Mouse (Mus musculus) cerebellum, adult 9-11 months (tissue): ENCODE measurements around the gene Olfr237-ps1.
"Not testable (repeated sequence)": the region's sequence is repeated elsewhere in the genome, so short reads cannot be mapped to it uniquely, and the experiment has no call there.

Experiments used
- DNase-seq: peaks from one replicate; pipeline ENCODE4 v3.0.0; 2022

The Olfr237-ps1 gene

DNA sequence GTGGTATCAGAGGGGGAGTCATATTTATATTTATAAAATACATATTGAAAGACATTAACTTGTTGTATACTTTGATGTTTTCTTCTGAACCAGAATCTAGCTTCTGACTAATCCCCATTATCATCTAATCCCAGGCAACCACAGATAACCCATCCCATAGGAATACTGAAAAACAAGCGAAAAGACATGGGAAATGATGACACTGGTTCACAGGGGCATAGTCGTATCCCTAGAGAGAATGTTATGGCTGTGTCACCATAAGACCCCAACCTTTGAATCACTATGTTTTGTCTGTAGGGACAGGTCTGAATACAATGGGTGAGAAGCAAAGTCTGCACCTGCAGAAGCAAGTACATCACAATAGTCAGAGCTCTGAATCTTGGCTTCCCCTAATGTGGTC is at the start of gene Olfr237-ps1:
Gene Olfr237-ps1, plus strand, starts transcription at position 301 of the 400 bp plus-strand sequence.
- DNase-seq, result not testable (repeated sequence)

GRCm38 (mm10) chr6:43106069-43106468 is 40.3 kb upstream of the Olfr237-ps1 start, which contains the start of gene Olfr441:
TSS of gene Olfr441 (plus strand) at chr6:43106369.
- DNase-seq, result not testable (repeated sequence)

GRCm38 (mm10) chr6:43159502-43159901 is 13.1 kb downstream of the Olfr237-ps1 start:
- peak; percentile 31 for DNase-seq

GRCm38 (mm10) chr6:43162982-43163381 is 16.6 kb downstream of the Olfr237-ps1 start, which contains the start of gene Olfr437:
TSS of gene Olfr437 (plus strand) at chr6:43163282.
- no peak for DNase-seq

GRCm38 (mm10) chr6:43167246-43167645 is 20.9 kb downstream of the Olfr237-ps1 start:
- peak; percentile 17 for DNase-seq

GRCm38 (mm10) chr6:43171840-43172239 is 25.5 kb downstream of the Olfr237-ps1 start, which contains the start of gene Olfr13:
TSS of gene Olfr13 (plus strand) at chr6:43172140.
- DNase-seq, result no peak

DNA sequence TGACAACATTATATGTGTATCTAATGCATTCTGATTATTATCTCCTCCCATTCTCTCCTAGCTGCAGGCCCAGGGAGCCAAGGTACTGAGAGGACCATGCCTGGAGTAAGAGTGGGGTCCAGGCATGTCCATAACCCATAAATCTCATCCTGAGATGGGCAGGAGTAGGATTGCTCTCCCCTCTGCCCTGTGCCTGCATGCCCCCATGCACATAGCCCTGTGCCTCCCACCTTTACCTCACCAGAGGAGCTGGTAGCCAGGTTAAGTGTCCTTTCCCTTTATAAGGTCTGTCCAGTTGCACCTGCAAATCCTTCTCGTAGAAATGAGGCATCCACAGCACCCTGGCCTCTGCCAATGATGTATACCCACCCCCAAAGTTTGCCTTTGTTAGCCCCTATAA is 31.8 kb downstream of the Olfr237-ps1 start:
- no peak for DNase-seq

- DNase-seq, result no peak
Measured at GRCm38 (mm10) chr6:43178584-43179501, 32.5 kb downstream of the Olfr237-ps1 start.

- DNase-seq, result no peak
Measured at GRCm38 (mm10) chr6:43190986-43191385, 44.6 kb downstream of the Olfr237-ps1 start.

- DNase-seq, result no peak
Measured at GRCm38 (mm10) chr6:43196781-43197180, 50.4 kb downstream of the Olfr237-ps1 start, which contains the start of gene Olfr435. TSS of gene Olfr435 (plus strand) at chr6:43197146.

- no peak for DNase-seq
Measured at GRCm38 (mm10) chr6:43198094-43198493, 51.7 kb downstream of the Olfr237-ps1 start.

DNA sequence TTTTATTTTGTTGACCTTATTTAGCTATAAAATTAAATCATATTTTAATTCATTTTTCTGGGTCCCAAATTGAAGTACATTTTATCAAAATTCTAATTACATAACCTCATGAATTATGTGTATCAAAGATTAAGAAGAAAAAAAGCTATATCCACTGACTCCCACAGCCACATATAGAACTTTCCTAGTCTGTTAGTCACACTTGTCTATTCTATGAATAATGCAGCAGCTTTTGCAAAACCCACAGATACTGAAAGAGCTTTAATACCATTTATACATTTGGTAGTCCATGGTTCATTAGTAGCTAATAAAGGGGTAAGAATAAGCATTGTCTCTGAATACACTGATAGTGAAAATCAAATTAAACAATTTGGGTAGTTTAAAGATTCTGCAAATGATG is 56.4 kb downstream of the Olfr237-ps1 start:
- no peak for DNase-seq

DNA sequence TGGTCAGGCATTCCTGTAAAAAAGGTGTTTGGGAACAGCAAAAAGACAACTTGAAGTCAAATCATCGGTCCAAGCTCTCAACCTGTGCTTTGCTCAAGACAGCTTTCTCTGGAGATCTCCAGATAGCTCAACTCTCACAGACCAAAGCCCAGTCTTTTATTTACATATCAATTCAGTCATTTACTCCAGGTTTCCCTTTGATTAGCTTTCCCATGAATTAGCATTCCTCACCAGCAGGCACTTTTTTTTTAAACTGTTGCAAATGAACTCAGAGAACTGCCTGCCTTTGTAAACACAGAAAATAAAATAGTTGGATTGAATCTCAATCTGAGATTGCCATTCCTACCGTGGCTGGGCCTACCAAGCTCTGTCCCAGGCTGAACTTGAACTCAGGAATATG is 59.0 kb downstream of the Olfr237-ps1 start:
- DNase-seq, result no peak
